Mouse (Mus musculus): ENCODE measurements at regions not wholly inside any gene's neighbourhood (a gene's known extent, or its start where the extent isn't known, plus 50 kb on each side); places are given as distances from the start of the nearest gene placed in this dataset.

GRCm38 (mm10) chr13:103424011-103424410 lies 89.7 kb upstream of the Mast4 start:
- no peak overlapping the region for H3K4me3 ChIP-seq (ENCODE audit: low read depth, low read length)
- 76% methylated on average over 7 of the region's 7 CpGs for WGBS
- no peak for DNase-seq
- no peaks in the 10 kb centered on the region for H3K4me1 ChIP-seq (ENCODE audit: insufficient read depth)
- H3K9ac ChIP-seq = no peak overlapping the region
- no peak overlapping the region for H3K4me2 ChIP-seq
- H3K27ac ChIP-seq (ENCODE audit: low read depth) = no peak overlapping the region
- no peaks in the 10 kb centered on the region for H3K27me3 ChIP-seq (ENCODE audit: insufficient read depth, low read length)
- ATAC-seq (ENCODE audit: insufficient read depth) = no peak
- TF ChIP-seq CTCF (IDR thresholded peaks at IDR 0.05; ENCODE audit: low read depth) = no peak
- no peaks in the 10 kb centered on the region for H3K36me3 ChIP-seq (ENCODE audit: insufficient read depth)
- H3K9me3 ChIP-seq (ENCODE audit: low read depth, low read length) = no peaks in the 10 kb centered on the region

GRCm38 (mm10) chr13:103423417-103423816 lies 89.1 kb upstream of the Mast4 start:
- DNase-seq = no peak
- WGBS = 75% methylated on average over 8 of the region's 8 CpGs

DNA sequence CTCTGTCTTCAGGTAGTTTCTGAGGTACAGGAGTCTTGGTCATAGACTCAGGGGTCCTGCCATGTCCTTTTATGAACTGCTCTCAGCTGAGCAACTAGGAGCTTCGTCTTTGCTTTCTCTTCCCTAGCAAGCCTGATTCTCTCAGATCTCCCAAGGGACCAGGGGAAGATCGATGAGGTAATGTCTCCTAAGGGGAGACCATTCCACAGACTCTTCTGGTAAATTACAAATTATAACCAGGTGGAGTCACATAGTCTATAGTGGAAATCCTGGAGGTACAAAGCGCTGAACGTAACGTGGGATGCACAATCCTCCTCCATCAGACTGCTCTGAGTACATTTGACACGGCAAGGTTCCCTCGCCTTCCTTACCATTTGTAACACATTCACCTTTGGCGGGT lies 88.7 kb upstream of the Mast4 start:
- H3K4me1 ChIP-seq (ENCODE audit: insufficient read depth) = no peaks in the 10 kb centered on the region
- no peaks in the 10 kb centered on the region for H3K36me3 ChIP-seq (ENCODE audit: insufficient read depth)
- no peaks in the 10 kb centered on the region for H3K27me3 ChIP-seq (ENCODE audit: insufficient read depth, low read length)
- no peaks in the 10 kb centered on the region for H3K9me3 ChIP-seq (ENCODE audit: low read depth, low read length)
- DNase-seq = no peak
- WGBS = 92% methylated on average over 8 of the region's 8 CpGs
- no peak overlapping the region for H3K4me3 ChIP-seq (ENCODE audit: low read depth, low read length)
- ATAC-seq (ENCODE audit: insufficient read depth) = no peak
- no peak overlapping the region for H3K9ac ChIP-seq
- H3K27ac ChIP-seq (ENCODE audit: low read depth) = no peak overlapping the region
- H3K4me2 ChIP-seq = no peak overlapping the region
- TF ChIP-seq CTCF (IDR thresholded peaks at IDR 0.05; ENCODE audit: low read depth) = no peak

More at GRCm38 (mm10) chr13:103423417-103423816, 89.1 kb upstream of the Mast4 start:
- Histone ChIP-seq H3K9ac (no peak overlapping the region), H3K4me2 (no peak overlapping the region), H3K4me1 (ENCODE audit: insufficient read depth) (no peaks in the 10 kb centered on the region), H3K27me3 (ENCODE audit: insufficient read depth, low read length) (no peaks in the 10 kb centered on the region), H3K36me3 (ENCODE audit: insufficient read depth) (no peaks in the 10 kb centered on the region), H3K9me3 (ENCODE audit: low read depth, low read length) (no peaks in the 10 kb centered on the region), H3K27ac (ENCODE audit: low read depth) (no peak overlapping the region), H3K4me3 (ENCODE audit: low read depth, low read length) (no peak overlapping the region)
- ATAC-seq (ENCODE audit: insufficient read depth) = no peak
- no peak for TF ChIP-seq CTCF (IDR thresholded peaks at IDR 0.05; ENCODE audit: low read depth)

DNA sequence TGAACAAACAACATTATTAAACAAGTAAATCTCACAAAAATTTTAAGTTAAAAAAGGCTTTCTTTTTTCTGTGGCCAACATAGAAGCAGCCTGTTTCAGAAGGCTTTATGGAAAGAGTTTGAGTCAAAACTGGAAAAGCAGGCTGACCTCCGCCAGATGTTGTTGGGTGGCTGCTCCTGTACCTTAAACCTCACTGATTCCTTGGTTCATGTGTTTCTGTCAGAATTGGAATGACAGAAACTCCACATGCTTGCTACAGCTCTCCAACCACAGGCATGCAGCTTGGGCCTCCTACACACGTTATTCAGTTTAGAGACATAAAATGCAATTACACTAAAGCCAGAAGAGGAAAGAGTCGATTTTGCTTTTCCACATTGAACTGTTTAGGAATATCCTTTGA lies 84.8 kb upstream of the Mast4 start:
- H3K4me2 ChIP-seq = no peak overlapping the region
- no peak overlapping the region for H3K4me3 ChIP-seq (ENCODE audit: low read depth, low read length)
- no peak overlapping the region for H3K9ac ChIP-seq
- H3K27ac ChIP-seq (ENCODE audit: low read depth) = no peak overlapping the region
- H3K36me3 ChIP-seq (ENCODE audit: insufficient read depth) = no peaks in the 10 kb centered on the region
- DNase-seq = no peak
- no peaks in the 10 kb centered on the region for H3K4me1 ChIP-seq (ENCODE audit: insufficient read depth)
- no peaks in the 10 kb centered on the region for H3K9me3 ChIP-seq (ENCODE audit: low read depth, low read length)
- 70% methylated on average over 3 of the region's 3 CpGs for WGBS
- no peaks in the 10 kb centered on the region for H3K27me3 ChIP-seq (ENCODE audit: insufficient read depth, low read length)
- no peak for TF ChIP-seq CTCF (IDR thresholded peaks at IDR 0.05; ENCODE audit: low read depth)
- no peak for ATAC-seq (ENCODE audit: insufficient read depth)

- no peak for DNase-seq
- 82% methylated on average over 5 of the region's 5 CpGs for WGBS
- Histone ChIP-seq H3K4me3 (ENCODE audit: low read depth, low read length) (no peak overlapping the region), H3K9me3 (ENCODE audit: low read depth, low read length) (no peaks in the 10 kb centered on the region), H3K4me1 (ENCODE audit: insufficient read depth) (no peaks in the 10 kb centered on the region), H3K27me3 (ENCODE audit: insufficient read depth, low read length) (no peaks in the 10 kb centered on the region), H3K4me2 (no peak overlapping the region), H3K36me3 (ENCODE audit: insufficient read depth) (no peaks in the 10 kb centered on the region), H3K9ac (no peak overlapping the region), H3K27ac (ENCODE audit: low read depth) (no peak overlapping the region)
- TF ChIP-seq CTCF (IDR thresholded peaks at IDR 0.05; ENCODE audit: low read depth) = no peak
- no peak for ATAC-seq (ENCODE audit: insufficient read depth)
These were observed 83.0 kb upstream of the Mast4 start for GRCm38 (mm10) chr13:103417256-103417655.

DNA sequence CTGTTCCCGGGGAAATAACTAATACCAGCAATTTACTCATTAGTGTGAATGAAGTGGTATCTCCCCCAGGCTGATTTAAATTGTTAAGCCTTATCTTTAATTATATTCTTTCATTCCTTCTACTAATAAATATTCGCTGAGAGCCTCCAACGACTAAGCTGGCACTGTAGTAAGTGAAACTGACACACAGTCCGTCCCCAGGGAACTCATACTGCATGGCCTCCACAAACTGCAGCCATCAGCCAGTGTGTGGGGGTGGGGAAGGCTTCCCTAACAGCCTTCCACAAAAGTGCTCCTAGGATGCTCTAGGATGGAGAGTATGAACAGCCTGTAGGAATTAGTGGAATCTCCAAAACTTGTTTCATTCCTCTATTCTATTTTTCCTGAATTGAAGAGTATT lies 81.0 kb upstream of the Mast4 start:
- H3K36me3 ChIP-seq (ENCODE audit: insufficient read depth) = no peaks in the 10 kb centered on the region
- no peak for TF ChIP-seq CTCF (IDR thresholded peaks at IDR 0.05; ENCODE audit: low read depth)
- no peaks in the 10 kb centered on the region for H3K4me1 ChIP-seq (ENCODE audit: insufficient read depth)
- no peak overlapping the region for H3K9ac ChIP-seq
- no peak overlapping the region for H3K27ac ChIP-seq (ENCODE audit: low read depth)
- H3K4me3 ChIP-seq (ENCODE audit: low read depth, low read length) = no peak overlapping the region
- no peaks in the 10 kb centered on the region for H3K9me3 ChIP-seq (ENCODE audit: low read depth, low read length)
- no peak overlapping the region for H3K4me2 ChIP-seq
- WGBS = 80% methylated on average over 4 of the region's 4 CpGs
- H3K27me3 ChIP-seq (ENCODE audit: insufficient read depth, low read length) = no peaks in the 10 kb centered on the region
- no peak for ATAC-seq (ENCODE audit: insufficient read depth)
- no peak for DNase-seq

DNA sequence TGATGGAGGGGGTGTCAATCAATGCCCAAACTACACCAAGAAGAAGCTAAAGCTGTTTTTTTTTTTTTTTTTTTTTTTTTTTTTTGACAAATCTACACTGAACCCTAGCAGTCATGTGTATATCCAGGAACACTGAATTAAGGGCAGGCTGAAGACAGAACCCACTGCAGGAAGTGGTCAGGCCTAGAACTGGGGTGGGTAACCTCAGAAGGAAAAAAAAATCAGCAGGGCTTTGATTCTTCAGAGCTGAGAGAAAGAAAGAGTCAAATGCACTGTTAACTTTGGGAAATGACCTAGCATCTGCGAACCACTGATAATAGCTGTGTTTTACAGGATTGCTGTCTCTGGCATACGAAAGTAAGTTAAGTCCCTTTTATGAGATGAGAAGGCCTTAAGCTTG lies 78.3 kb upstream of the Mast4 start:
- H3K36me3 ChIP-seq (ENCODE audit: insufficient read depth) = no peaks in the 10 kb centered on the region
- ATAC-seq (ENCODE audit: insufficient read depth) = no peak
- WGBS = 89% methylated on average over 2 of the region's 2 CpGs
- no peak overlapping the region for H3K9ac ChIP-seq
- no peaks in the 10 kb centered on the region for H3K27me3 ChIP-seq (ENCODE audit: insufficient read depth, low read length)
- no peak for DNase-seq
- H3K9me3 ChIP-seq (ENCODE audit: low read depth, low read length) = no peaks in the 10 kb centered on the region
- H3K4me3 ChIP-seq (ENCODE audit: low read depth, low read length) = no peak overlapping the region
- no peak overlapping the region for H3K4me2 ChIP-seq
- TF ChIP-seq CTCF (IDR thresholded peaks at IDR 0.05; ENCODE audit: low read depth) = no peak
- H3K4me1 ChIP-seq (ENCODE audit: insufficient read depth) = no peaks in the 10 kb centered on the region
- H3K27ac ChIP-seq (ENCODE audit: low read depth) = no peak overlapping the region

DNA sequence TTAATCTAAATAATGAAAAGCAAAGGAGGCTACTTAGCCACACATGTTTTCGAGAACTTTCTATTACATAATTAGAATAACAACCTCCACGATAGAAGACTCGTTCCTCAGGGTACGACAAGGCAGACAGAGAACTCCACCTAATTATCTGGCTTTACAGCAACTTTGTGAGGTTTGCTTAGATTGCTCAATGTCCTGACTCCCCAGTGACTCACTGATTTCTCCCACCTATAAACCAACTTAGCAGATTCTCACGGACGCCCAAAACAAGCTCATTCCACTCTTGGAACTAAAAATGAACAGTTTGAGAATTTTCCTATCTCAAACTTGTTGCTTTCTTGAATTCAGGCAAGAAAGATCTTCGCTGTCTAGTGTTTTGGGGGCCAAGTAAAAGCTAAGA lies 75.0 kb upstream of the Mast4 start:
- Histone ChIP-seq H3K27ac (ENCODE audit: low read depth) (no peak overlapping the region), H3K9ac (no peak overlapping the region), H3K27me3 (ENCODE audit: insufficient read depth, low read length) (no peaks in the 10 kb centered on the region), H3K9me3 (ENCODE audit: low read depth, low read length) (no peaks in the 10 kb centered on the region), H3K4me1 (ENCODE audit: insufficient read depth) (no peaks in the 10 kb centered on the region), H3K4me3 (ENCODE audit: low read depth, low read length) (no peak overlapping the region), H3K4me2 (no peak overlapping the region), H3K36me3 (ENCODE audit: insufficient read depth) (no peaks in the 10 kb centered on the region)
- ATAC-seq (ENCODE audit: insufficient read depth) = no peak
- DNase-seq = no peak
- 55% methylated on average over 7 of the region's 7 CpGs for WGBS
- TF ChIP-seq CTCF (IDR thresholded peaks at IDR 0.05; ENCODE audit: low read depth) = no peak
